Mouse (Mus musculus) right cerebral cortex, postnatal 25 days (tissue): ENCODE measurements around the gene Tex13b.
"Not testable (repeated sequence)": the region's sequence is repeated elsewhere in the genome, so short reads cannot be mapped to it uniquely, and the experiment has no call there.

Source experiments
- DNase-seq: peaks from one replicate; pipeline ENCODE4 v3.0.0; 2022

Tex13b gene

GRCm38 (mm10) chrX:140813312-140814006 is at the start of gene Tex13b:
Gene Tex13b (minus strand): TSS chrX:140813433.
- DNase-seq, result no peak

DNA sequence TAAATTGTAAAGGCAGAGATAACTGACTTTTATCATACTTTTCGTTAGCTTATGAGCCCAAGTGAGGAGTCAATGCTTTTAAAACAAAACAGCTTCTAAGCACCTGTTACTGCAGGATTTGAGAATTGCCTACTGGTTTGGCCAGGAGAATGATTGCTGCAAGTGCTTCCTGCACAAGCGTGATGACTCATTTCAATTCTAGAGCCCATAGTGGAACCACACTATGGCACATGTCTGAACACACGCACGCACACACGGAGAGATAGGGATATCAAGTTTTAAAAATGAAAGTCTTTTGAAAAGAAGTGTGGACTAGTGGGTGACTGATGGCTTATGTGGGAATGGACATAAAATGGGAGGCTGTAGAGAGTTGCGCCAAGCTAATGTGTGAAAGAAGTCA is 49.5 kb upstream of the Tex13b start:
- no peak for DNase-seq

- no peak for DNase-seq
Measured at GRCm38 (mm10) chrX:140857445-140857844, 44.2 kb upstream of the Tex13b start.

DNA sequence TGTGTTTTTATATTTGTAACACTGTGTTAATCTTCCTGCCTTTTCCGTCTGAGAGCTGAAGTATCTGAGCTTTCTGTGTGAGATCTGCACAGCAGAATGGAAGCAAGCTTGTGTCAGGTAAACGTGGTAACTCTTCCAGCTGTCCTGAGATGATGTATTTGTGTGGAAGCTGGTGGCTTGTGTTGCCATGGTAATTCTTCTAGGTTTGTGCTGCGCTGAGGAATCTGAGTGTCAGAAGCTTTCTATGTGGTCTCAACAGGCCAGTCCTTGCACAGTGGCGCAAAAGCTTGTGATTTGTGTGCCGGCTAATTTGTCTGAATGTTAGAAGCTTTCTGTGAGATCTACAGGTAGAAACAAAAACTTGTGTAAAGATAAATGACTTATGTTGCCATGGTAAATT is 43.8 kb upstream of the Tex13b start:
- DNase-seq, result not testable (repeated sequence)

GRCm38 (mm10) chrX:140854561-140854960 is 41.3 kb upstream of the Tex13b start:
- DNase-seq, result no peak

DNA sequence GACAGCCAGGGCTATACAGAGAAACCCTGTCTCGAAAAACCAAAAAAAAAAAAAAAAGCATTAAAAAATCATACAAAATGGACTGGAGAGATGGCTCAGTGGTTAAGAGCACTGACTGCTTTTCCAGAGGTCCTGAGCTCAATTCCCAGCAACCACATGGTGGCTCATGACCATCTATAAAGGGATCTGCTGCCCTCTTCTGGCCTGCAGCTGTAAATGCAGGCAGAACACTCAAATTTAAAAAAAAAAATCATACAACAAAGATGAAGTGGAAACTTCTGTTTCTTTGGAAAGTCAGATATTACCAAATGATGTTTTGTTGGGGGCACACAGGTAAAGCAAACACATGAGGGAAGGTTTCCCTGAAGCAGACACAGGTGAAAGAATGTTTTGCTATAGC is 32.2 kb upstream of the Tex13b start:
- DNase-seq, result not testable (repeated sequence)

GRCm38 (mm10) chrX:140839887-140840286 is 26.7 kb upstream of the Tex13b start:
- DNase-seq, result no peak

GRCm38 (mm10) chrX:140838077-140838476 is 24.8 kb upstream of the Tex13b start:
- no peak for DNase-seq

DNA sequence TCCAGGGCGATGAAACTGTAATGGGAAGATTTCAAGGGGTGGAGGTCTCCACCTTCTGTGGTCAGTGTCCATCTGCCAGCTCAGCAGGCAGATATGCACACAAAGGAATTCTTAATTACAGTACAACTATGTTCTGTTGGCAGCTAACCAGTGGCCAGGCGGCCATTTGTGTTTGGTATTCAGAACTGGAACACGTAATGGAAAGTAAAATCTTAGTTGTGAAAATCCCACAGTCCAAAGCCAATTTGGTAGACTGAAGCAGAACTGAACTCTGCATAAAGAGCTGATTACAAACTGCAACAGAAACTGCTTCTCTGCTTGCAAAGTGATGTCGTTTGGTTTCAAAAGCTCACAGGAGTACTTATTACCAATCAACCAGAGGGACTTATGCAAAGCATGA is 18.5 kb upstream of the Tex13b start:
- DNase-seq, result no peak

DNA sequence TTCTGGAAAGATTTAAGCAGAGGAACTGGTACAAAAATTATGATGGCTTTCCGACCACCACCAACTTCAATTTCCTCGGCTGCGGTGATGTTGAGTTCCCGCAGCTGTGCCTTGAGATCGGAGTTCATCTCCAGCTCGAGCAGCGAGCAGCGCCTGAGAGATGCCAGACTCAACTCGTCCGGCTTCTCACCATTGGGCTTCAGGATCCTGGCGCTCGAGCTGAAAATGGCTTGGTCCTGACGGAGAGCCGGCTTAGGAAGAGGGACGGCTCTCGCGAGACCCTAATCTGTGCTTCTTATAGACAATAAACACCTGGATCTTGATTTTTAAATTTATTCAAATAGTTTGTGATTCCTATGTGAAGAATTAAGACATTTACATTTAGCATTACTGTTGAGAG is 9.1 kb upstream of the Tex13b start:
- DNase-seq, result no peak

DNA sequence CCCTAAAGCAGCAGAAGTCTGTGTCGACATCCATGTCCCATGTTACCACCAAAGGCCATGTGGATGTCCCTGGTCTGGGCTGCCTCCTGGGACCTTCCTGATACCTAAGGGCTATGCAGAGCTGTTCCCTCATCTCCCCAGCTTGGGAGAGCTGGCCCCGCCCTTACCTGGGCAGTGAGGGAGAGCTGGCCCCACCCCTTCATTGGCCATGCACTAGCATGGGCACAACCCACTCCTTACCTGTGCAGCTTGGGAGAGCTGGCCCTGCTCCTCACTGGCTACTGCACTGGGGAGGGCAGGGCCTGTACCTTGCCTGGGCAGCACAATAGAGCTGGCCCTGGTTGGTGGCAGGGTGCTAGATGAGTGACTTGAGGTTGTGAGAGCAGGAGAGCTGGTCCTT is 7.9 kb downstream of the Tex13b start:
- DNase-seq, result no peak

GRCm38 (mm10) chrX:140769794-140770193 is 43.4 kb downstream of the Tex13b start:
- DNase-seq, result no peak
